Mouse (Mus musculus) bone marrow macrophage, adult 2 months (primary cell): ENCODE measurements around the gene Olfr1402. TPM values are rescaled to one million over a fixed set of nuclear protein-coding genes. Genes with fewer than 3 reads are reported as not detected.

Experiments
- H3K27ac ChIP-seq: 2 replicates; pipeline ENCODE4 v1.5.1; 2012; ENCODE audit warnings: low read depth, low read length; ENCODE audit not compliant: insufficient read depth
- H3K4me1 ChIP-seq: 2 replicates; pipeline ENCODE4 v1.6.1; 2012; ENCODE audit warnings: low read length; ENCODE audit not compliant: control insufficient read depth, insufficient read depth
- H3K4me3 ChIP-seq: 2 replicates; pipeline ENCODE4 v1.5.1; 2012; ENCODE audit warnings: mild to moderate bottlenecking, low read length, moderate library complexity; ENCODE audit not compliant: insufficient read depth
- CTCF ChIP-seq: IDR thresholded peaks from 2 replicates; pipeline ENCODE4 v1.5.1; 2012; ENCODE audit warnings: low read depth, mild to moderate bottlenecking, low read length, moderate library complexity
- POLR2A ChIP-seq: IDR thresholded peaks from 2 replicates; pipeline ENCODE4 v1.6.1; 2012; ENCODE audit warnings: mild to moderate bottlenecking, low read depth, low read length, borderline replicate concordance
- polyA plus RNA-seq: library from polyadenylated mRNA; stranded (reverse); fragments of >200 nt; gene quantifications from 2 replicates; pipeline ENCODE4 v1.2.4, GENCODE M21; 2012; ENCODE audit not compliant: missing spikeins, insufficient read depth, insufficient read length

Gene Olfr1402
- not detected in 2 replicates for polyA plus RNA-seq

DNA sequence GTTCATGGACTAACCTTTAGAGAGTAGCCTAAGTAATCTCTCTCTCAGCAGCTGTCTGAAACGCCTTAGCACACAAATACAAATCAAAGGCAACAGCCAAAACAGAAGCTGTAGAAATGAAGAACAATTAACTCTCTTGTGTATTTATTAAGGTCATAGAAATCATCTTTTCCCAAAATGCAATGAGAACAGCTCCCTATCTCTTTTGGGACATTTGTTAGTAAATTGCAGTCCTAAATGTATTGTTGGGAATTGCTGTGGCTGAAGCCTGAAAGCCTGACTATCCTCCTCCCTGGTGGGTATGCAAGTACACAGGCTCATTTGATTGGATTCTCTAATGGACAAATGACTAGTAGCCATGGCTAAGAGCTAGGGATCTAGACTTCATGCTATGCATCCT is at the start of gene Olfr1402:
Gene Olfr1402, minus strand, starts transcription at position 101 of the 400 bp plus-strand sequence.
- TF ChIP-seq CTCF (no peak), POLR2A (no peak)
- Histone ChIP-seq H3K4me3 (no peak within 1 kb of the TSS), H3K27ac (no peak within 1 kb of the TSS), H3K4me1 (no peaks in the 10 kb centered on the region)

DNA sequence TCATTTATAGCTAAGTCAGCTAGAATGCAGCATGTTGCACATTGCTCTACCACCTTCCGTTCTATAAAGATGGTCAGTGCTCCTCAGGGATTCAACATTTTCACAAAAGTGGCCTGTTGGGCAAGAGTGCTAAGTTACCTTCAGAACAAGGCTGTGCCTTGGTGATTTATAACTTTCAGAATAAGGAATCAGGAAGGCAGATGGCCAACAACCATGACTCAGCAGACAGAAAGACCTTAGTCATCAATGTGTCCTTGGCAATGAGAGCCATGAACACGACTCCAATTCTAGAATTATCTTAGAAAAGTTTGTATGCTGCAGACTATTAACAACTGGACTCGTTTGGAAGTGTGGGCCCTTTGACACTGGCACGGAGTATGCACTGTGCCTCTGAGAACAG is 33.5 kb upstream of the Olfr1402 start:
- TF ChIP-seq POLR2A (no peak), CTCF (no peak)
- no peaks in the 10 kb centered on the region for H3K4me1 ChIP-seq
- no peak overlapping the region for H3K4me3 ChIP-seq
- H3K27ac ChIP-seq, result no peak overlapping the region

DNA sequence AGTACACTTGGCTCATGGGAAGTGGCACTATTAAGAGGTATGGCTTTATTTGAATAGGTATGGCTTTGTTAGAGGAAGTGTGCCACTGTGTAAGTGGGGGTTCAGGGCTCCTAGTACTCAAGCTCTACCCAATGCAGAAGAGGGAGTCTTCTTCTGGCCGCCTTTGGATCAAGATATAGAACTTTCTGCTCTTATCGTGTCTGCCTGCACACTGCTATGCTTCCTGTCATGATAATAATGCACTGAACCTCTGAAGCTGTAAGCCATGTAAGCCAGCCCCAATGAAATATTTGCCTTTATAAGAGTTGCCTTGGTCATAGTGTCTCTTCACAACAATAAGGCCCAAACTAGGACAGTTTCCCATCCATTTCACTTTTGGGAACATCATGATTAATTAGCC is 16.8 kb upstream of the Olfr1402 start:
- Histone ChIP-seq H3K27ac (no peak overlapping the region), H3K4me3 (no peak overlapping the region), H3K4me1 (no peaks in the 10 kb centered on the region)
- TF ChIP-seq CTCF (no peak), POLR2A (no peak)

DNA sequence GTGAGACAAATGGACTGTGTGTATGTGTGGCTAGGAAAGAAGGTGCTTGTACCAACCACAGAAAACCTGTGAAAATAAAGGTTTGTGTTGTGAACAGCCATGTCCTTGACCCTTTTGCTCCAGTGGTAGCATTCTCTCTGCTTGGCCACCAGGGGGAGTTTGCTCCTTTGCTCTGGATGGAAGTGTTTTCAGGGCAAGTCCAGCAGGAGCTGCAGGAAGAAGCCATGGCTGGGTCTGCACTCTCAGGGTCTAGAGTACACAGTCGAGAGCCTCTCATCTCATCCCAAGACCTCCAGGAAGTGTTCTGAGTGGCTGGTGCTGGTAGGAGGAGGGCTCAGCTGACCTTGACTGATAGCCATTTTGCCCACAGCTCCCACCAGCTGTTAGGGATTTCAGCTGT is 27.5 kb downstream of the Olfr1402 start:
- TF ChIP-seq CTCF (peak; percentile 34; the same call in 1 of the 2 replicates), POLR2A (no peak)
- Histone ChIP-seq H3K4me3 (no peak overlapping the region), H3K27ac (no peak overlapping the region), H3K4me1 (no peaks in the 10 kb centered on the region)

DNA sequence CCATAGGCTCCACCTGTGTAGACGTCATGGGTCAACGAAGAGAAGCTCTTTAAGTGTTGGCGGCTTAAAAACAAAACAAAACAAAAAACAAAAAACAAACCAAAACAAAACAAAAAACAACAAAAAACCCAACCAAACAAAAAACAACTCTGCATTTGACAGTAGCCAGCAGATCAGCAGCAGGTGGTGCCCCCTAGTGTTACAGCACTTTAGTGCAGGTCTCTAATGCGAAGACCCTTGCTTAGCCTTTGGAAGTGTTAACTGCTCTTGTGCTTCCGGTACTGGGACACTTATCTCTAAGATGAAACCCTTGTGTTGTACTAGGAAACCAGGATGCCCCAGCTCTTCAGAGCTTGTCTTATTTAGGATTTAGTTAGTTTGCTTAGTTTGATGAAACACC is 28.7 kb downstream of the Olfr1402 start:
- H3K4me3 ChIP-seq, result no peak overlapping the region
- H3K27ac ChIP-seq, result no peak overlapping the region
- no peaks in the 10 kb centered on the region for H3K4me1 ChIP-seq
- TF ChIP-seq POLR2A, result no peak
- TF ChIP-seq CTCF, result no peak

DNA sequence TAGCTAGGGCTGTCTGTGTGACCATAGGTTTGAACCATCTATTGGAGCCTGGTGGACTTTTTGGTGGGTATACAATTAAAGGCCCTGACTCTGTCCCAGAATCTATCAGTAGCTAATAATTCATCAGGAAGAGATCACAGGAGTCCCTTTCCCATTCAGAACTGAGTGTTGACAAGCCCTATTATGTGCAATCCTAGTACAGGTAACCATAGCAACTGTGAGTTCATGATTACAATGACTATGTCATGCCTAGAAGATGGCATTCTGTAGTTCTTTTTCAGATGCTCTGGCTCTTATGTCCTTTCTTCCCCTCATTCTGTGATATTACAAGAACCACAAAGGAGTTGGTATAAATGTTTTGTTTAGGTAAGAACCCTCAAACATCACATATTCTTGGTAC is 51.4 kb downstream of the Olfr1402 start:
- no peak for TF ChIP-seq CTCF
- TF ChIP-seq POLR2A, result no peak
- Histone ChIP-seq H3K4me3 (no peak overlapping the region), H3K27ac (no peak overlapping the region), H3K4me1 (no peaks in the 10 kb centered on the region)

DNA sequence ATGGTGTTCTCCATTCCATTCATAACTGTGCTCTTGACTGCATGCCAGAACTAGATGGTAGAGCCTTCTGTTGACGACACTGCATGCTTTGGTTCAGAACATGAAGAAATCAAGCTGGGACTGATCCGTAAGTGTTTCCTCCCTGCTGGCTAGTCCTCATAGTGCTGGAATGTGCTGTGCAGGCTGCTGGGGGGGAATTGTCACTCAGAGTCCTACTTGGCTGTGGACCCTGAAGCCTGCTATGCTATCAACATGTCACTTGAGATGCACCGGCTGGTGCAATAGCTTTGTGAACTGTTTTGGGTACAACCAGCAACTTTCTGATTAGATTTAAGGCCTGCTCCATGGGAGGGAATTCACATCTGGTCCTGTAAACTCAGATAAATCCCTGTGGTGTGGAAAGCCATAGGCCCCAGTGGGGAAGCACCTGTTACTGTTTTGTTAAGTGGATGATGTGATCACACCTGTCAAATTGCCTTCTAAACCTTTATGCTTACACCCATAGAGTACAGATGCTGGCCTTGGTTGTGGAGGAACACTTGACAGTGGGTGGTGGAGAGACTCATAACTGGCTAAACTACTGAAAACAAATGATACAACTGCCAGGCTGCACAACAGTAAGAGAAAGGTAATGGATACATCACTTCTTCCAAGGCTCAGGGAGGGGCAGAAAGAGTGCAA is 58.3 kb downstream of the Olfr1402 start:
- H3K4me3 ChIP-seq, result no peak overlapping the region
- no peak for TF ChIP-seq CTCF
- TF ChIP-seq POLR2A, result no peak
- H3K4me1 ChIP-seq, result no peaks in the 10 kb centered on the region
- H3K27ac ChIP-seq, result no peak overlapping the region

DNA sequence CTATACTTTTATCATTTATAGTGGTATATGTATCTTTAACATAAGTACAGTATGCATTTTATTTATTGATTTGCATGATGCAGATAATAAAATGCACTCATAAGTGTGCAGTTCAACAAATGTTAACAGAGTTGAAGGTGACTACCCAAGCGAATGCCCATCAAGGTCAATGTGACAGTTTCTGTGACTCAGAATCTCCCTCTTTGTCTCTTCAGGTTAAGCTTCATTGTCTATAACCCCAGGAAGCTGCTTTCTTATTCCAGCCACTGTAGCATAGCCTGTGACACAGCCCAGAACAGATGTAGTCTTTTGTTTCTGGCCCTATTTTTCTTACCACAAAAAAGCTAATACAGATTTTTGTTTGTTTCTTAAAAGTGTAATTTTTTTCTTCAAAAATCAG is 63.4 kb downstream of the Olfr1402 start:
- H3K4me1 ChIP-seq, result no peaks in the 10 kb centered on the region
- H3K4me3 ChIP-seq, result no peak overlapping the region
- TF ChIP-seq POLR2A, result no peak
- no peak overlapping the region for H3K27ac ChIP-seq

Other genes with a start within 250 kb of the Olfr1402 start
- gene Bcl9, start 124.1 kb downstream of the Olfr1402 start, polyA plus RNA-seq, result 17.6 and 19.0 TPM in 2 replicates
- gene Chd1l, start 188.2 kb upstream of the Olfr1402 start, polyA plus RNA-seq, result 9.7 and 10.6 TPM in 2 replicates
- gene Fmo5, start 206.8 kb upstream of the Olfr1402 start, polyA plus RNA-seq, result 21.5 and 21.9 TPM in 2 replicates
- gene Prkab2, start 236.2 kb upstream of the Olfr1402 start, polyA plus RNA-seq, result 8.5 and 9.0 TPM in 2 replicates